9 mouse cellular contexts compared by ENCODE assay signal in genomic region chr13:28770531-28770930, GRCm38 (mm10).
A peak's percentile ranks its signal among the peaks of the same experiment; 100 is the strongest.
DNase-seq lines count a peak whose midpoint lies in the region; ATAC-seq and TF ChIP-seq lines count a peak whose summit lies in the region.
"Had no signal": no experiment of that assay in that cellular context is flagged by ENCODE, and none has a peak within 500 bp of the region (broad histone marks: within the 10 kb centered on the region; RNA-seq: fewer than 3 reads in every experiment).

No protein-coding gene starts in this region.

- H3K36me3 ChIP-seq in heart, embryonic 10.5 days = no peaks in the 10 kb centered on the region
- no peaks in the 10 kb centered on the region for H3K36me3 ChIP-seq in limb, embryonic 13.5 days
- H3K36me3 ChIP-seq: liver, embryonic 13.5 days had no signal

- peak overlapping the region; percentile 33; the same call in 1 of the 2 replicates for H3K4me2 ChIP-seq in limb, embryonic 13.5 days (replicated peaks)
- H3K4me2 ChIP-seq: liver, embryonic 13.5 days had no signal

- no peak for TF ChIP-seq POLR2A in brain, embryonic 14.5 days (IDR thresholded peaks at IDR 0.05; ENCODE audit: borderline replicate concordance, extremely low read depth, insufficient read depth, insufficient read length, poor library complexity, severe bottlenecking)

- no peak for TF ChIP-seq CTCF in brain, embryonic 14.5 days (IDR thresholded peaks at IDR 0.05; ENCODE audit: borderline replicate concordance, extremely low read depth, insufficient read depth, insufficient read length)

- peak; percentile 21 for DNase-seq in gastrocnemius, adult 18-20 months (ENCODE audit: low spot score)
- no peak for DNase-seq in gastrocnemius, postnatal 36 days
- peak; percentile 87 for DNase-seq in brain, embryonic 14.5 days (ENCODE audit: low read depth)
- no peak for DNase-seq in heart, embryonic 10.5 days (ENCODE audit: low spot score)
- no peak for DNase-seq in embryo, embryonic 10 days (ENCODE audit: low spot score)
- no peak for DNase-seq in spleen, postnatal 10 days (ENCODE audit: low spot score in 2 of 2)
- no peak for DNase-seq in spleen, postnatal 14 days (ENCODE audit: low spot score in 2 of 2)
- DNase-seq: liver, embryonic 13.5 days had no signal

- no peak for ATAC-seq in limb, embryonic 13.5 days (ENCODE audit: low FRiP score, low read depth)

- H3K9ac ChIP-seq in limb, embryonic 13.5 days = no peak overlapping the region; the same call in 1 of the 2 replicates
- H3K9ac ChIP-seq: liver, embryonic 13.5 days had no signal

- no peak overlapping the region for H3K4me3 ChIP-seq in heart, embryonic 10.5 days
- H3K4me3 ChIP-seq in limb, embryonic 13.5 days = no peak overlapping the region
- H3K4me3 ChIP-seq: liver, embryonic 13.5 days had no signal

- intact Hi-C loops in gastrocnemius, postnatal 36 days (cut with DNase I) = no loop called here

- H3K9me3 ChIP-seq in heart, embryonic 10.5 days = no peaks in the 10 kb centered on the region
- H3K9me3 ChIP-seq in limb, embryonic 13.5 days = no peaks in the 10 kb centered on the region
- H3K9me3 ChIP-seq: liver, embryonic 13.5 days had no signal

- H3K27ac ChIP-seq in heart, embryonic 10.5 days = peak overlapping the region; percentile 73
- H3K27ac ChIP-seq in limb, embryonic 13.5 days = peak overlapping the region; percentile 34; the same call in 1 of the 2 replicates
- H3K27ac ChIP-seq: liver, embryonic 13.5 days had no signal

- peaks cover 34% of the 10 kb centered on the region for H3K4me1 ChIP-seq in heart, embryonic 10.5 days
- H3K4me1 ChIP-seq in limb, embryonic 13.5 days = peaks cover 49% of the 10 kb centered on the region

- H3K27me3 ChIP-seq in heart, embryonic 10.5 days (ENCODE audit: insufficient read depth, poor library complexity, severe bottlenecking) = no peaks in the 10 kb centered on the region
- H3K27me3 ChIP-seq in limb, embryonic 13.5 days = no peaks in the 10 kb centered on the region
- H3K27me3 ChIP-seq: liver, embryonic 13.5 days had no signal

- 14% methylated on average over 13 of the region's 13 CpGs for WGBS in heart, embryonic 10.5 days
- 32% methylated on average over 13 of the region's 13 CpGs for WGBS in limb, embryonic 13.5 days

Comparison
In these comparisons a context has a peak if more than half of its experiments do, and no peak if none do; other contexts are left out.
1. DNase-seq: peak in gastrocnemius, adult 18-20 months (single experiment) and brain, embryonic 14.5 days (single experiment); none in gastrocnemius, postnatal 36 days (0 of 2), heart, embryonic 10.5 days (single experiment), embryo, embryonic 10 days (single experiment), spleen, postnatal 10 days (0 of 2) and spleen, postnatal 14 days (0 of 2).